Mouse (Mus musculus) hindbrain, embryonic 11.5 days (tissue): ENCODE results near the gene Mta3. TPM values are rescaled to one million over a fixed set of nuclear protein-coding genes. Genes with fewer than 3 reads are reported as not detected.
"Not testable (repeated sequence)": the region's sequence is repeated elsewhere in the genome, so short reads cannot be mapped to it uniquely, and the experiment has no call there.

Experiments used
- ATAC-seq: fragments of 200-750 bp; cut with Nextera tagmentation; 2 replicates; pipeline ENCODE4 v1.8.0; 2017; ENCODE audit warnings: mild to moderate bottlenecking, moderate TSS enrichment, moderate library complexity; ENCODE audit not compliant: low FRiP score
- DNase-seq: peaks from one replicate; pipeline ENCODE4 v3.0.0-alpha.2; 2015; ENCODE audit warnings: low spot score
- H3K27ac ChIP-seq: fragments of 300-500 bp; sonication (generic); 2 replicates; pipeline ENCODE4 v1.5.1; 2014; ENCODE audit warnings: mild to moderate bottlenecking, low read depth, low read length
- H3K27me3 ChIP-seq: fragments of 300-500 bp; sonication (generic); 2 replicates; pipeline ENCODE4 v1.6.1; 2014; ENCODE audit warnings: mild to moderate bottlenecking, low read length, moderate library complexity, mixed read lengths; ENCODE audit not compliant: control insufficient read depth, insufficient read depth
- H3K36me3 ChIP-seq: fragments of 300-500 bp; sonication (generic); 2 replicates; pipeline ENCODE4 v1.6.1; 2014; ENCODE audit warnings: mild to moderate bottlenecking, low read length, moderate library complexity, mixed read lengths; ENCODE audit not compliant: control insufficient read depth, insufficient read depth
- H3K4me1 ChIP-seq: fragments of 300-500 bp; sonication (generic); replicated peaks from 2 replicates; pipeline ENCODE4 v1.6.1; 2014; ENCODE audit warnings: low read length, mixed read lengths; ENCODE audit not compliant: control insufficient read depth, insufficient read depth
- H3K4me2 ChIP-seq: fragments of 300-500 bp; sonication (generic); replicated peaks from 2 replicates; pipeline ENCODE4 v1.6.1; 2014; ENCODE audit warnings: mild to moderate bottlenecking, low read depth, low read length
- H3K4me3 ChIP-seq: fragments of 300-500 bp; sonication (generic); 2 replicates; pipeline ENCODE4 v1.5.1; 2014; ENCODE audit warnings: low read depth, low read length
- H3K9ac ChIP-seq: fragments of 300-500 bp; sonication (generic); 2 replicates; pipeline ENCODE4 v1.6.1; 2014; ENCODE audit warnings: low read depth, low read length
- H3K9me3 ChIP-seq: fragments of 300-500 bp; sonication (generic); 2 replicates; pipeline ENCODE4 v1.6.1; 2016; ENCODE audit warnings: low read length; ENCODE audit not compliant: control insufficient read depth
- WGBS: fragments of 180-500 bp; shearing (Covaris S2); extraction: QIAGEN DNeasy Blood & Tissue Kit; methylation state at CpG from one replicate; pipeline ENCODE4 v1.1.7; 2014; 5-methylcytosine and 5-hydroxymethylcytosine counted together
- polyA plus RNA-seq: library from polyadenylated mRNA; unstranded; fragments of >200 nt; fragmentation: Nextera tagmentation; extraction: Ambion mirVana; gene quantifications from 2 replicates; pipeline ENCODE4 v1.2.1, GENCODE M21; 2014

The Mta3 gene
- polyA plus RNA-seq, 1 experiment from 2014 or later, result 41.7 TPM

- peak; percentile 74 for ATAC-seq
- 1% methylated on average over 19 of the region's 19 CpGs for WGBS
- no peaks in the 10 kb centered on the region for H3K9me3 ChIP-seq
- H3K4me3 ChIP-seq, result peak overlapping the region; percentile 74
- DNase-seq, result no peak
- H3K4me2 ChIP-seq, result peak overlapping the region; percentile 85
- no peaks in the 10 kb centered on the region for H3K27me3 ChIP-seq
- H3K4me1 ChIP-seq, result no peaks in the 10 kb centered on the region
- H3K9ac ChIP-seq, result peak overlapping the region; percentile 88
- H3K36me3 ChIP-seq, result no peaks in the 10 kb centered on the region
- H3K27ac ChIP-seq, result peak overlapping the region; percentile 73
These were observed 697 bp downstream of the Mta3 start for GRCm38 (mm10) chr17:83706594-83707126.

DNA sequence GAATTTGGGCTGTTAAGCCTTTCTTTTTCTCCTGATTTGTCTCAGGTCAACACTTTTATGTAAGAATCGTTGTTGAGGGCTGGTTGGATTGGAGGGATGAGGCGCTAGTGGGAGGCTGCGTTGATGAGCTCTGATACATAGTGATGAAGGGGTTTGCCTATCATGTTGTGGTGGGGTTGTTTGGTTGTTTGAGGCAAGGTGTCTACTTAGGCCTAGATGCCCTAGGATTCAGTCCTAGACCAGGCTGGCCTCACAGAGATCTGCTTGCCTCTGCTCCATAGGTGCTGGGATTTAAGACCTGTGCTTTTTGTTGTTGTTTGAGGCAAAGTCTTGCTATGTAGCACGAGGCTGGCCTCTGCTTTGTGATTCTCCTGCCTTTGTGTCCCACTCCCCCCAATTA lies 1.4 kb downstream of the Mta3 start:
- Histone ChIP-seq H3K4me3 (no peak overlapping the region), H3K9ac (no peak overlapping the region), H3K4me2 (no peak overlapping the region), H3K36me3 (no peaks in the 10 kb centered on the region), H3K27me3 (no peaks in the 10 kb centered on the region), H3K9me3 (no peaks in the 10 kb centered on the region), H3K4me1 (no peaks in the 10 kb centered on the region), H3K27ac (no peak overlapping the region)
- WGBS, result 85% methylated on average over 4 of the region's 4 CpGs
- ATAC-seq, result no peak
- DNase-seq, result no peak

DNA sequence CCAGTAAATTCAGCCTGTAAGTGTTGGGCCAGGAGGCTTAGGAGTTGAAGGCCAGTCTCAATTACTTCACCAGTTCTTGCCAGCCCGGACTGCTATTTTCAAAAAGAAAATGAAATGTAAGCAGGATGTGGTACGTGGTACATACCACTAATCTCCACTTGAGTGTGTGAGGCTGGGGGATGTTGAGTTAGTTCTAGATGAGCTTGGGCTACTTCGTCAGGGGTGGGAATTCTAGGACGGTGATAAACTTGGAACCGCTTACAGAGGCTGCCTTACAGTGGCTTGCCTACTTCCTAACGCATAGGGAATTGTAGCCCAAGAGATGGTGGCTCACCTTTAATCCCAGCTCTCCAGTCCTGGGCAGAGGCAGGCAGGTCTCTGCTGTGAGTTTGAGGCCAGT lies 1.9 kb downstream of the Mta3 start:
- no peaks in the 10 kb centered on the region for H3K36me3 ChIP-seq
- H3K27me3 ChIP-seq, result no peaks in the 10 kb centered on the region
- H3K9me3 ChIP-seq, result no peaks in the 10 kb centered on the region
- H3K4me1 ChIP-seq, result no peaks in the 10 kb centered on the region
- ATAC-seq (no peak), DNase-seq (no peak)
- H3K4me3 ChIP-seq, result no peak overlapping the region
- WGBS, result 94% methylated on average over 6 of the region's 6 CpGs
- no peak overlapping the region for H3K4me2 ChIP-seq
- H3K27ac ChIP-seq, result no peak overlapping the region
- no peak overlapping the region for H3K9ac ChIP-seq

DNA sequence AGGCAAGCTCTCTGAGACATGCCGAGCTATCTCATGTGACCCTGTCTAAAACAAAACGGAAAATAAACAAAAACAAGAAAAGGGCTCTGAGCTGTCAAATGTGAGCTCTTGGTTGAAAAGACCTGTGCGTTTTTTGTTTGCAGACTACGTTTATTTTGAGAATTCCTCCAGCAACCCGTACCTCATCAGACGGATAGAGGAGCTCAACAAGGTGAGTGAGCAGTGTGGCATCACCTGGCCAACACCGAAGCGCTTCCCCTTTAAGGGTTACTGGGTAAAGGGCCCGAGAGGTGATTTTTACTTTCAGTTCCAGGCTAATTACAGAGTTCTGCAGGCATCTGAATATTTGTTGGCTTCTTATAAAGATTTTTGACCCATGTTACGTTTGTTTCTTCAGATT lies 2.3 kb downstream of the Mta3 start:
- no peak overlapping the region for H3K4me2 ChIP-seq
- H3K4me1 ChIP-seq, result no peaks in the 10 kb centered on the region
- 89% methylated on average over 10 of the region's 10 CpGs for WGBS
- no peak overlapping the region for H3K9ac ChIP-seq
- H3K9me3 ChIP-seq, result no peaks in the 10 kb centered on the region
- no peak overlapping the region for H3K4me3 ChIP-seq
- H3K36me3 ChIP-seq, result no peaks in the 10 kb centered on the region
- ATAC-seq (no peak), DNase-seq (no peak)
- no peak overlapping the region for H3K27ac ChIP-seq
- no peaks in the 10 kb centered on the region for H3K27me3 ChIP-seq

- Histone ChIP-seq H3K4me3 (no peak overlapping the region), H3K36me3 (no peaks in the 10 kb centered on the region), H3K9ac (no peak overlapping the region), H3K27ac (no peak overlapping the region), H3K4me2 (no peak overlapping the region), H3K9me3 (no peaks in the 10 kb centered on the region), H3K27me3 (no peaks in the 10 kb centered on the region), H3K4me1 (no peaks in the 10 kb centered on the region)
- DNase-seq, result no peak
- WGBS, result 90% methylated on average over 6 of the region's 6 CpGs
- no peak for ATAC-seq
These were observed 2.9 kb downstream of the Mta3 start for GRCm38 (mm10) chr17:83708891-83709290.

- not testable (repeated sequence) for H3K9me3 ChIP-seq, H3K4me2 ChIP-seq, H3K4me1 ChIP-seq, H3K36me3 ChIP-seq, ATAC-seq, H3K27me3 ChIP-seq, H3K4me3 ChIP-seq, H3K27ac ChIP-seq, DNase-seq, H3K9ac ChIP-seq
- WGBS, result 96% methylated on average over 3 of the region's 3 CpGs
These were observed 3.6 kb downstream of the Mta3 start for GRCm38 (mm10) chr17:83709517-83709916.

GRCm38 (mm10) chr17:83710639-83711038 lies 4.7 kb downstream of the Mta3 start:
- Histone ChIP-seq H3K4me2 (no peak overlapping the region), H3K4me1 (no peaks in the 10 kb centered on the region), H3K27me3 (no peaks in the 10 kb centered on the region), H3K9me3 (no peaks in the 10 kb centered on the region), H3K4me3 (no peak overlapping the region), H3K9ac (no peak overlapping the region), H3K36me3 (no peaks in the 10 kb centered on the region), H3K27ac (no peak overlapping the region)
- WGBS, result 93% methylated on average over 8 of the region's 8 CpGs
- DNase-seq, result no peak
- no peak for ATAC-seq

DNA sequence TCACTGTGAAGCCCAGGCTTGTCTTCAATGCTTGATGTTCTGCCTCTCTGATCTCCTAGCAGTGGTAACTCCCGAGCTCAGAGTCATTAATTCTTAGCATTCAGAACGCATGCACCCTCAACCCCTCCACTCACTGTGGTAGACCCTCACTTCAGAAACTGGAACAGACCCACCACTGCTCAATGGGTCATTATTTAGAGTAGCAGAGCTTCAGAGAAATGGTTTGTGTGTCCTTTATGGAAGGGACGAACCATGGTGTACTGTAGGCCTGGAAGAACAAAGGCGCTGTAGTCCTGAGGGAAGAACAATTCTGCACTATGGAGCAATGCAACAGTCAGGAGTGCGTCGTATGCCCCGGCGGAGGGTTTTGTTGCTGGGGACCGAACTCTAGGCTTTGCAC lies 6.4 kb downstream of the Mta3 start:
- WGBS, result 89% methylated on average over 9 of the region's 9 CpGs
- no peak for DNase-seq
- no peaks in the 10 kb centered on the region for H3K27me3 ChIP-seq
- H3K36me3 ChIP-seq, result peaks cover 5% of the 10 kb centered on the region; the same call in 1 of the 2 replicates
- no peaks in the 10 kb centered on the region for H3K4me1 ChIP-seq
- no peak overlapping the region for H3K9ac ChIP-seq
- no peak overlapping the region for H3K4me3 ChIP-seq
- no peak overlapping the region for H3K4me2 ChIP-seq
- ATAC-seq, result no peak
- H3K27ac ChIP-seq, result no peak overlapping the region
- no peaks in the 10 kb centered on the region for H3K9me3 ChIP-seq

GRCm38 (mm10) chr17:83720449-83720848 lies 14.5 kb downstream of the Mta3 start:
- DNase-seq (no peak), ATAC-seq (no peak)
- 86% methylated on average over 12 of the region's 12 CpGs for WGBS

More at GRCm38 (mm10) chr17:83720449-83720848, 14.5 kb downstream of the Mta3 start:
- Histone ChIP-seq H3K27ac (no peak overlapping the region), H3K9ac (no peak overlapping the region), H3K27me3 (no peaks in the 10 kb centered on the region), H3K36me3 (peaks cover 5% of the 10 kb centered on the region; the same call in 1 of the 2 replicates), H3K4me1 (no peaks in the 10 kb centered on the region), H3K4me2 (no peak overlapping the region), H3K4me3 (no peak overlapping the region), H3K9me3 (no peaks in the 10 kb centered on the region)
